Mouse (Mus musculus) C2C12 (cell line): ENCODE data around the gene Psmb9.

ENCODE experiments used
- CEBPB ChIP-seq: IDR thresholded peaks from one replicate; pipeline ENCODE4 v1.6.1; 2011; ENCODE audit warnings: low read depth, mild to moderate bottlenecking, control low read depth, moderate library complexity
- CTCF ChIP-seq: IDR thresholded peaks from one replicate; pipeline ENCODE4 v1.5.1; 2011; ENCODE audit not compliant: control insufficient read depth, insufficient read depth, insufficient read length
- MAX ChIP-seq: IDR thresholded peaks from one replicate; pipeline ENCODE4 v1.6.1; 2011; ENCODE audit warnings: mild to moderate bottlenecking, control low read depth
- USF1 ChIP-seq: IDR thresholded peaks from one replicate; pipeline ENCODE4 v1.6.1; 2011; ENCODE audit warnings: low read depth, mild to moderate bottlenecking, control low read depth, moderate library complexity

GRCm38 (mm10) chr17:34215176-34215575 lies 27.6 kb upstream of the Psmb9 start:
- TF ChIP-seq CEBPB (no peak), MAX (no peak), USF1 (no peak), CTCF (no peak)
